Mouse (Mus musculus) ES-Bruce4 (cell line): Measurements from ENCODE around the gene Acadm. TPM values are rescaled to one million over a fixed set of nuclear protein-coding genes. Genes with fewer than 3 reads are reported as not detected.

Source experiments
- H3K27ac ChIP-seq: 2 replicates; pipeline ENCODE4 v1.5.1; 2012; ENCODE audit warnings: low read length, inconsistent platforms; ENCODE audit not compliant: insufficient read depth
- H3K27me3 ChIP-seq: 2 replicates; pipeline ENCODE4 v1.6.1; 2012; ENCODE audit warnings: mild to moderate bottlenecking, low read length, inconsistent platforms; ENCODE audit not compliant: control insufficient read depth, poor library complexity, insufficient read depth, severe bottlenecking
- H3K36me3 ChIP-seq: 2 replicates; pipeline ENCODE4 v1.6.1; 2012; ENCODE audit warnings: inconsistent platforms, mild to moderate bottlenecking, low read length, moderate library complexity; ENCODE audit not compliant: control insufficient read depth, poor library complexity, insufficient read depth, severe bottlenecking
- H3K4me1 ChIP-seq: one replicate; pipeline ENCODE4 v1.8.1; 2011; ENCODE audit warnings: low read length; ENCODE audit not compliant: control insufficient read depth, insufficient read depth
- H3K4me3 ChIP-seq: 2 replicates; pipeline ENCODE4 v1.5.1; 2011; ENCODE audit warnings: low read depth, mild to moderate bottlenecking, low read length
- H3K9ac ChIP-seq: 2 replicates; pipeline ENCODE4 v1.6.1; 2012; ENCODE audit warnings: low read depth, mild to moderate bottlenecking, inconsistent platforms; ENCODE audit not compliant: poor library complexity, severe bottlenecking
- H3K9me3 ChIP-seq: replicated peaks from 2 replicates; pipeline ENCODE4 v1.6.1; 2012; ENCODE audit warnings: mild to moderate bottlenecking, low read length, inconsistent platforms; ENCODE audit not compliant: control insufficient read depth, poor library complexity, insufficient read depth, severe bottlenecking
- CTCF ChIP-seq: IDR thresholded peaks from one replicate; pipeline ENCODE4 v1.8.1; 2011; ENCODE audit warnings: low read depth, low read length
- EP300 ChIP-seq: IDR thresholded peaks from 2 replicates; pipeline ENCODE4 v1.6.1; 2011; ENCODE audit warnings: low read depth, low read length; ENCODE audit not compliant: insufficient read depth
- POLR2A ChIP-seq: IDR thresholded peaks from one replicate; pipeline ENCODE4 v1.8.1; 2011; ENCODE audit warnings: low read length; ENCODE audit not compliant: insufficient read depth
- polyA plus RNA-seq: library from polyadenylated mRNA; stranded (reverse); fragments of >200 nt; gene quantifications from 2 replicates; pipeline ENCODE4 v1.2.4, GENCODE M21; 2011; ENCODE audit warnings: low read depth; ENCODE audit not compliant: missing spikeins, insufficient read depth, insufficient read length

Gene Acadm
- polyA plus RNA-seq, 1 experiment: 105 TPM

- Histone ChIP-seq H3K9me3 (no peaks in the 10 kb centered on the region; the same call in 1 of the 2 replicates), H3K4me1 (no peaks in the 10 kb centered on the region), H3K27me3 (peaks cover 2% of the 10 kb centered on the region; the same call in 1 of the 2 replicates), H3K36me3 (no peaks in the 10 kb centered on the region), H3K4me3 (peak overlapping the region; percentile 62), H3K27ac (no peak overlapping the region), H3K9ac (peak overlapping the region; percentile 11; the same call in 1 of the 2 replicates)
- TF ChIP-seq CTCF: no peak
- no peak for TF ChIP-seq POLR2A
- TF ChIP-seq EP300: no peak
These were observed 29.7 kb upstream of the Acadm start for GRCm38 (mm10) chr3:153973949-153974760.

- H3K4me1 ChIP-seq: no peaks in the 10 kb centered on the region
- no peak within 1 kb of the TSS for H3K27ac ChIP-seq
- H3K36me3 ChIP-seq: no peaks in the 10 kb centered on the region
- no peaks in the 10 kb centered on the region; the same call in 1 of the 2 replicates for H3K9me3 ChIP-seq
- no peak for TF ChIP-seq EP300
- TF ChIP-seq CTCF: no peak
- no peak for TF ChIP-seq POLR2A
- peak within 1 kb of the TSS; percentile 62 for H3K4me3 ChIP-seq
- H3K9ac ChIP-seq: peak within 1 kb of the TSS; percentile 11
- peaks cover 2% of the 10 kb centered on the region; the same call in 1 of the 2 replicates for H3K27me3 ChIP-seq
These were observed 28.9 kb upstream of the Acadm start, which contains the start of gene Slc44a5 for GRCm38 (mm10) chr3:153973171-153973948. TSS of gene Slc44a5 (plus strand) at chr3:153973436.

GRCm38 (mm10) chr3:153969451-153969850 is 25.0 kb upstream of the Acadm start:
- Histone ChIP-seq H3K4me3 (no peak overlapping the region), H3K9ac (no peak overlapping the region), H3K27me3 (peaks cover 2% of the 10 kb centered on the region; the same call in 1 of the 2 replicates), H3K9me3 (no peaks in the 10 kb centered on the region; the same call in 1 of the 2 replicates), H3K36me3 (no peaks in the 10 kb centered on the region), H3K27ac (no peak overlapping the region), H3K4me1 (no peaks in the 10 kb centered on the region)
- TF ChIP-seq EP300 (no peak), POLR2A (no peak), CTCF (no peak)

- TF ChIP-seq POLR2A: no peak
- peak; percentile 2 for TF ChIP-seq CTCF
- Histone ChIP-seq H3K9ac (no peak overlapping the region), H3K36me3 (no peaks in the 10 kb centered on the region), H3K4me3 (no peak overlapping the region), H3K4me1 (no peaks in the 10 kb centered on the region), H3K9me3 (no peaks in the 10 kb centered on the region; the same call in 1 of the 2 replicates), H3K27me3 (peaks cover 2% of the 10 kb centered on the region; the same call in 1 of the 2 replicates), H3K27ac (no peak overlapping the region)
These were observed 24.1 kb upstream of the Acadm start for GRCm38 (mm10) chr3:153968549-153968948.

GRCm38 (mm10) chr3:153967447-153967846 is 23.0 kb upstream of the Acadm start:
- H3K4me1 ChIP-seq: no peaks in the 10 kb centered on the region
- no peaks in the 10 kb centered on the region; the same call in 1 of the 2 replicates for H3K9me3 ChIP-seq
- TF ChIP-seq EP300 (no peak), POLR2A (no peak), CTCF (no peak)
- no peak overlapping the region for H3K9ac ChIP-seq
- no peak overlapping the region for H3K4me3 ChIP-seq
- H3K27ac ChIP-seq: no peak overlapping the region
- no peaks in the 10 kb centered on the region for H3K36me3 ChIP-seq
- peaks cover 2% of the 10 kb centered on the region; the same call in 1 of the 2 replicates for H3K27me3 ChIP-seq
